Mouse (Mus musculus) embryonic fibroblast, embryonic 13.5 days (primary cell): ENCODE results near the gene Grap2. TPM values are rescaled to one million over a fixed set of nuclear protein-coding genes. Genes with fewer than 3 reads are reported as not detected.

Experiments
- H3K27ac ChIP-seq: 2 replicates; pipeline ENCODE4 v1.5.1; 2012; ENCODE audit warnings: low read length, control low read depth, inconsistent platforms; ENCODE audit not compliant: insufficient read depth
- H3K4me1 ChIP-seq: 2 replicates; pipeline ENCODE4 v1.6.1; 2011; ENCODE audit warnings: low read length; ENCODE audit not compliant: control insufficient read depth, insufficient read depth
- H3K4me3 ChIP-seq: 2 replicates; pipeline ENCODE4 v1.5.1; 2011; ENCODE audit warnings: mild to moderate bottlenecking, control low read depth, low read length; ENCODE audit not compliant: insufficient read depth
- CTCF ChIP-seq: IDR thresholded peaks from 2 replicates; pipeline ENCODE4 v1.5.1; 2011; ENCODE audit warnings: mild to moderate bottlenecking, control low read depth, low read length, moderate library complexity, borderline replicate concordance; ENCODE audit not compliant: insufficient read depth
- POLR2A ChIP-seq: IDR thresholded peaks from 2 replicates; pipeline ENCODE4 v1.6.1; 2011; ENCODE audit warnings: low read depth, mild to moderate bottlenecking, control low read depth, low read length, moderate library complexity
- polyA plus RNA-seq: library from polyadenylated mRNA; stranded (reverse); fragments of >200 nt; gene quantifications from 2 replicates; pipeline ENCODE4 v1.2.4, GENCODE M21; 2011; ENCODE audit warnings: low read depth; ENCODE audit not compliant: missing spikeins, insufficient read length

Gene Grap2
- polyA plus RNA-seq, 1 experiment, result not detected

- H3K27ac ChIP-seq, result no peak within 1 kb of the TSS
- H3K4me1 ChIP-seq, result peaks cover 13% of the 10 kb centered on the region
- H3K4me3 ChIP-seq, result no peak within 1 kb of the TSS
- no peak for TF ChIP-seq CTCF
- no peak for TF ChIP-seq POLR2A
Measured at GRCm38 (mm10) chr15:80565106-80565665, 7.2 kb upstream of the Grap2 start, which contains the start of gene Enthd1. Gene Enthd1 (minus strand): TSS chr15:80565156.

GRCm38 (mm10) chr15:80566696-80567095 is 5.7 kb upstream of the Grap2 start:
- Histone ChIP-seq H3K27ac (no peak overlapping the region), H3K4me3 (no peak overlapping the region), H3K4me1 (peaks cover 6% of the 10 kb centered on the region)
- TF ChIP-seq CTCF, result no peak
- TF ChIP-seq POLR2A, result no peak

- H3K4me1 ChIP-seq, result peaks cover 6% of the 10 kb centered on the region
- H3K27ac ChIP-seq, result no peak overlapping the region
- TF ChIP-seq POLR2A, result no peak
- TF ChIP-seq CTCF, result no peak
- no peak overlapping the region for H3K4me3 ChIP-seq
Measured at GRCm38 (mm10) chr15:80567139-80567538, 5.3 kb upstream of the Grap2 start.

- peaks cover 3% of the 10 kb centered on the region for H3K4me1 ChIP-seq
- no peak overlapping the region for H3K4me3 ChIP-seq
- no peak for TF ChIP-seq CTCF
- TF ChIP-seq POLR2A, result no peak
- H3K27ac ChIP-seq, result no peak overlapping the region
Measured at GRCm38 (mm10) chr15:80567731-80568130, 4.7 kb upstream of the Grap2 start.

- Histone ChIP-seq H3K4me3 (no peak overlapping the region), H3K27ac (no peak overlapping the region), H3K4me1 (no peaks in the 10 kb centered on the region)
- TF ChIP-seq CTCF (no peak), POLR2A (no peak)
Measured at GRCm38 (mm10) chr15:80569205-80569604, 3.2 kb upstream of the Grap2 start.

GRCm38 (mm10) chr15:80570226-80570625 is 2.2 kb upstream of the Grap2 start:
- no peak overlapping the region for H3K27ac ChIP-seq
- no peak overlapping the region for H3K4me3 ChIP-seq
- no peak for TF ChIP-seq CTCF
- no peak for TF ChIP-seq POLR2A

GRCm38 (mm10) chr15:80571611-80572010 is 783 bp upstream of the Grap2 start:
- TF ChIP-seq POLR2A (no peak), CTCF (no peak)
- Histone ChIP-seq H3K4me1 (no peaks in the 10 kb centered on the region), H3K4me3 (no peak overlapping the region), H3K27ac (no peak overlapping the region)

More at GRCm38 (mm10) chr15:80570226-80570625, 2.2 kb upstream of the Grap2 start:
- H3K4me1 ChIP-seq, result no peaks in the 10 kb centered on the region

- no peak for TF ChIP-seq POLR2A
- no peak for TF ChIP-seq CTCF
Measured at GRCm38 (mm10) chr15:80572811-80573520, 572 bp downstream of the Grap2 start.

GRCm38 (mm10) chr15:80574211-80575040 is 2.0 kb downstream of the Grap2 start:
- TF ChIP-seq POLR2A, result no peak
- no peak for TF ChIP-seq CTCF
- H3K27ac ChIP-seq, result no peak overlapping the region
- H3K4me3 ChIP-seq, result no peak overlapping the region
- no peaks in the 10 kb centered on the region for H3K4me1 ChIP-seq

More at GRCm38 (mm10) chr15:80572811-80573520, 572 bp downstream of the Grap2 start:
- H3K27ac ChIP-seq, result no peak overlapping the region
- H3K4me3 ChIP-seq, result no peak overlapping the region
- H3K4me1 ChIP-seq, result no peaks in the 10 kb centered on the region
